Mouse (Mus musculus) 416B (cell line): Measurements from ENCODE around the gene Rai1.

Source experiments
- DNase-seq: peaks from one replicate; pipeline ENCODE4 v3.0.0; 2011; ENCODE audit warnings: low read depth

Rai1 gene

GRCm38 (mm10) chr11:60127863-60128512 is 23.2 kb downstream of the Rai1 start:
- DNase-seq = no peak

DNA sequence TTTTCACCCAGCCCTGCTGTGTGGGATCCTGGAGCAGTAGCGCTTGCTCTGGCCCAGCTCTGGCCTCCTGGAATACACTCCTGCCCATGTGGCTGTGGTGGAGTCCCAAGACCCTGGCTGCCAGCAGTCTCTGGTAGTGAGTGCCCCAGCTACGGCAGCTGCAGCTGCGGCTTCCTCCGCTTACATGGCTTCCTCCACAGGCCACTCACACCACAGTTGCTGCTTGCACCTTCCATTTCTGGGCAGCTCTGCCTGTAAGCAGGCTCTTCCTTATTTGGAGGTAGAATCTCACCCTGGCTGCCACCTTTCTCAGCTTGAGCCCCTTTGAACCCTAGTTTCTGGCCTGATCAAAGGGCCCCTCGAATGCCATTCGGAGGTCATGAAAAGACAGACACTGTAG is 25.7 kb downstream of the Rai1 start:
- peak; percentile 72 for DNase-seq

DNA sequence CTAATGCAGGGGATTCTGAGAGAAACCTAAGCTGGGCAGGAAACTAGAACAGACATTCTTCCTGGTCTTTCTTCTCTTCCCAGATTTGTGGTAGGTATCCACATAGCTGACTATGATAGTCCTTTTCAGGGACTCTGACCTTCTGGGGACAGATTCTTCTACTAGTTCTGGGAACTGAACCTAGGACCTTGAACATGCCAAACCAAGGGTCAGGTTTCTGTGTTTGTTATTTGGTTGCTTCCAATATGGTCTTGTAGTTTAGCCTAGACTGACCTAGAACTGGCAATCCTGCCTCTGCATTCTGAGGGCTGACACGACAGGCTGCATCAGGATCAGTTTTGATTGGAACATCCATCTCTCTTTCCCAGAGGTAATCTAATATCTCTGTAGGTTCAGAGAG is 27.2 kb downstream of the Rai1 start:
- DNase-seq = no peak

DNA sequence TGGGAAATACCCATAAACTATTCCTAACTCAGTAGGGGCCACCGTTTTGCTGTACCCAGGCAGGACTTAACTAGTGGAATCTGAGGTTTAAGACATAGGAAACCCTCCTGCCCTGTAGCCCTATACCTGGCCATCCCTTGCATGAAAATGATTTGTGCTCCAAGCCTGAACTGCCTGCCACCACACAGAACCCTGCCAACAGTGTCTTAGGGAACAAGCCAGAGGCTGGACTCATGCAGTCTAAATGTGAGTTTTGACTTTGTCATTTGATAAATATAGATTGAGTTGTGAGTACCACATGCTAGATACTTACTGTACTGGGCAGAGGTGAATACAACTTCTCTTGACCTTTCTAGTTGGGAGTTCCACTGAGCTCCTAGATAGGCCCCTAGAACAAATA is 31.7 kb downstream of the Rai1 start:
- DNase-seq = no peak

DNA sequence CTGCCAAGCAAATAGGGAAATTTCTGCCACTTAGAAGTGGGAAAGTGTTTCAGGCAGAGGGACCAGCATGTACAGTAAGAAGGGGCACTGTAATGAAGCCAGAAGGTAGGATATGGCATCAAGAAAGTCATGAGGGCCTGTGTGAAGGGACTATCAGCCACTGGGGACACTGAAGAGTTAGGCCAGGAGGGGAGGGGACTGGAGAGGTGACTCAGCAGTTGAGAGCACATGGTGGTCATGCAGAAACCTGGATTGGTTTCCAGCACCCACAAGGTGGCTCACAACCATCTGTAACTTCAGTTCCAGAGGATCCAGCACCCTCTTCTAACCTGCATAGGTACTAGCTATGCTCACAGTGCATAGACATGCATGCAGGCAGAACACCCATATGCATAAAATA is 32.4 kb downstream of the Rai1 start:
- peak; percentile 69 for DNase-seq

DNA sequence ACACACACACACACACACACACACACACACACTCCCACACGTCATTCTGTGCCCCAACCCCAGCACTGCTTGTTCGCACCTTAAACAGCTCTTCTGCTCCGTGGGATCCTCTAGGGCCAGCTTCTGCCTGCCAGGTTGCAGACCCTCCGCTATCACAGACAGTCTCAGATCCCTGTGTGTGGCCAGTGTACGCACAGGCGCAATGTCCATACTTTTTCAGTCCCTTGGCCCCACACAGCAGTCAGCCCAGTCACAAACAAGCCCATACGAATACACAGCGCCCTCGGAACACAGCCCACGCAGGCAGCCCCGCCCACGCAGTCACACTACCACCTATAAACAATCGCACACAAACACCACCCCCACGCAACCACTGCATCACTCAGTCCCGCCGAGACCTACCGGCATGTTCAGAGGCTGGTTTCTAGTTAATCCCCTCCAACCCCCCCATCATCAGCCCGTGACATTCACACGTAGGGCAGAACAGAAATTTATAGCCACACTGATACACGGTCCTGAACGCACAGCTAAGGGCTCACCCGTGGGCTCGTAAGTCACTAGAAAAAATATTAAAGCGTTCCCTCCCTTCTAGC is 34.4 kb downstream of the Rai1 start:
- DNase-seq = no peak

DNA sequence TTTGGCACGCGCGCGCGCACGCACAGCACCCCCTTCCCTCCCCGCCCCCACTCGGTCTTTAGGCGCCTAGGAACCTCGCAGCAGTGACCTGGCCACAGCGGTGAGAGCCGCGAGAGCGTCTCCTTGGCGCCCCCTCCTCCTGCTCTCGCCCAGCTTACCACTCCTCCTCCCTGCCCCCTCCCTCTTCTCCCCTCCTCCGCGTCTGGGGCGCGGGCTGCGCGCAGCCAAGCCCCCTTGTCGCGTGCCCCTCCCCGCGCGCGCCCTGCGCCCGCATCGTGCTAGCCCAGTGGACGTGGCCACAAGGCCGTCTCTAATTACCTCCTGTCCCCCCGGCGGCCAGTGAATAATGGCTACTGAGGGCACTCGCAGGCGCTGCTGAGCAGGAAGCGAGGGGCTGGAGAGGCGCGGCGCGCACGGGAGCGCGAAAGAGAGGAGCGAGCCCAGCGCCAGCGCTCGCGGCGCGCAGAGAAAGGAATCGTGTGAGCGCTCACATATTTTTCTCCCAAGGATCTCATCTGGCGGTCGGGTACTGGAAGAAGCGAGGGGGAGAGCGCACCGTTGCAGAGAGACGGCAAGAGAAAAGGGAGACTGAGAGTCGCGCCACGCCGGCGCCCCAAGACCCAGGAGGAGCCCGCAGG is 35.0 kb downstream of the Rai1 start:
- DNase-seq = no peak

DNA sequence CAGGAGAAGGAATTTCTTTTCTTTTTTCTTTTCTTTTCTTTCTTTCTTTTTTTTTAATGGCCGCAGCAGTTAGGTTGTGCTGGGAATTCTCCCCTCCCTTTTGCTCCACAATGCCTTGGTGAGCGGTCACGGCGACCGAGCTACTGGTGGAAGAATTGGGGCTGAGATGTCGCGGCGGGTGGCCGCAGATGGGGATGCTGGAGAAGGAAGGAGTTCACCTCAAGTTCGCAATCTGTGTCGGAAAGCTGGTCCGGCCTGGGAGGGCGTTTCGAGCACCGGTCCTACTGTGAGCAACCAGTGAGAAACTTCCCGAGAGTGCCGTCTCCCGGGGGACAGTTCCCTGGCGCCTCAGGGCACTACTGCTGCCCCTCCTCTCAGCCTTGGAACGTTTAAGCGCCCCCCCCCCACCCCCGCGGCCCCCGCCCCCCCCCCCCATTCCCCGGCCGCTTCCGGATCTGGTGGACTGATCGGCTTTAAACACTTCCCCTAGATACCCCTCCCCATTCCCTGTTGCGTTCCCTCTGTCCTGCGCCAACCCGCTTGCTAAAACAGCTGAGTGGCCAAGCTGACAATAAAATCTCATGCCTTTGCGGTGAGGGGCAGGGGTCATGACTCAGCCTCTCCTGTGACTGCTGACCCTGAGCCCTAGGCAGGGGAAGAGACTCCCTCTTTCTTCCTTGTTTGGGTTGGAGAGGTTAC is 35.9 kb downstream of the Rai1 start:
- DNase-seq = peak; percentile 55

GRCm38 (mm10) chr11:60141285-60141608 is 36.4 kb downstream of the Rai1 start:
- no peak for DNase-seq

GRCm38 (mm10) chr11:60143086-60143485 is 38.3 kb downstream of the Rai1 start:
- DNase-seq = peak; percentile 91

GRCm38 (mm10) chr11:60146170-60146569 is 41.4 kb downstream of the Rai1 start:
- no peak for DNase-seq

DNA sequence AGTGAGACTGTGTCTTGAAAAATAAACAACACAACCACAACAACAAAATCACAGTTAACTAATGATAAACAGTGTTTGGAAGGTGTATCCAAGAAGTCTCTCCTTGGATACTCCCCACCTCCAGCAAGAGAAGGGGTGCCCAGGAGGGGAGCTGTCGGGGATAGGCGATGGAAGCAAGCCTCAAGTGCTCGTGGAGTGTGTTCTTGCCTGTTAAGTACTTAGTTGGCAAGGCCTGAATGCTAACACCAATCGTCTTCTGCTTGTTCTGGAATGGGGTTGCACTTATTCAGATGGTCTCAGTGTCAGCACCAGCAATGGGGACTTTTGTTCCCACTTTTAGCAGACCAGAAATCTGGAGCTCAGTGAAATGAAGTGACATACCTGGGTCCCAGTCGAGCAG is 43.8 kb downstream of the Rai1 start:
- no peak for DNase-seq

DNA sequence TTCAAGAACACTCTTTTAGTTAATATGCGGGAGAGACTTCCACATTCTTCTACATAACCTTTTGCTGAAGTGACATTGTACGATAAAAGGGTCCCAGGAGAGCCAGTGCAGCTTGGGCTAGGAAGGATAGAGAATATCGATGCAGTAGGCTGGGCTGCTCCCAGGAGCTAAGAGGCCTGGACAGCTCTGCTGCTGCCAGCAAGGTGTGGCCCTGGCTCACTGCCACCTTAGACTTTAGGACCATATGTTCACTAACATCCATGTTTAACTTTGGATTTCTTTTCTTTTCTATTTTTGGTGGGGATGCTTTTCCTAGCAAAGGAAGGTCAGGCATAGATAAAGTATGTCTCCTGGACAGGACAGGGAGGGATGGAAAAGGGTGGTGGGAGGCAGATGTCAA is 44.3 kb downstream of the Rai1 start:
- no peak for DNase-seq

GRCm38 (mm10) chr11:60150677-60151076 is 45.9 kb downstream of the Rai1 start:
- DNase-seq = no peak

- DNase-seq = no peak
Measured at GRCm38 (mm10) chr11:60152339-60152738, 47.5 kb downstream of the Rai1 start.

GRCm38 (mm10) chr11:60153936-60154335 is 49.1 kb downstream of the Rai1 start:
- DNase-seq = peak; percentile 23

DNA sequence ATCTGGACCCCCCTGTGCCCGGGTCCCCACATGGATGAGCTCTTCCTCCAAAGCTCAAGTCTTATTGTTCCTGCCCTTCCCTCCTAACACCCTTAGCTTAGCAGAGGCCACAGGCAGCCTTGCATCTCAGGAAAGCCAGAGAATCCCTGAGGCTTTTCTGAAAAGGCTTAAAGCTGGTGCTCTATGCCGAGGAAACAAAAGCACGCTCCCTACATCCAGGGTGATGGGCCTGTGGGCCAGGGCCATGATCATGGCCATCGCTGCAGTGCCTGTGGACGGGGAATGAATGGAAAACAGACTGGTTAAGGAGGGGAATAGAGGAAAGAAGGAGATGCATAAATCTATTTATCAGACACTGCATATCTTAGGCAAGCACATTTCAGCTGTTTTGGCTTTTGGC is 50.9 kb downstream of the Rai1 start:
- no peak for DNase-seq

- no peak for DNase-seq
Measured at GRCm38 (mm10) chr11:60158271-60158670, 53.5 kb downstream of the Rai1 start.

DNA sequence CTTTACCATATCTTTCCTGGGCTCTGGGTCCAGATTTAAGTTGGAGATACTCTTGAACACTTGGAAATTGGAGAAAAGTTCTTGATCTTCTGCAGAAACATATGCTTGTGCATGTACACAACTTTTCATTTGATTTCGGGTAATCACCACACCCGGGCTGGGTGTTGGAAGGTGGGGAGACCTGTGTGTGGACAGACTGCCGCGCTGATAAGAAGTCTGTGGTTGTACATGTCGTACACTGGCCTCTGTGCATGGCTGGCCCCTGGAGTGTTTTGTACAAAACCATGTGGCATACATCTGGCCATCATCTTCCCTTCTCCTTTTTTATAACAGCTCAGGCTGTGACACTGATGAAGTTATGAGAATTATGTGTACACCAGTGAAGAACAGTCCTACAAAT is 55.1 kb downstream of the Rai1 start:
- no peak for DNase-seq

GRCm38 (mm10) chr11:60160454-60161114 is 55.8 kb downstream of the Rai1 start:
- no peak for DNase-seq

DNA sequence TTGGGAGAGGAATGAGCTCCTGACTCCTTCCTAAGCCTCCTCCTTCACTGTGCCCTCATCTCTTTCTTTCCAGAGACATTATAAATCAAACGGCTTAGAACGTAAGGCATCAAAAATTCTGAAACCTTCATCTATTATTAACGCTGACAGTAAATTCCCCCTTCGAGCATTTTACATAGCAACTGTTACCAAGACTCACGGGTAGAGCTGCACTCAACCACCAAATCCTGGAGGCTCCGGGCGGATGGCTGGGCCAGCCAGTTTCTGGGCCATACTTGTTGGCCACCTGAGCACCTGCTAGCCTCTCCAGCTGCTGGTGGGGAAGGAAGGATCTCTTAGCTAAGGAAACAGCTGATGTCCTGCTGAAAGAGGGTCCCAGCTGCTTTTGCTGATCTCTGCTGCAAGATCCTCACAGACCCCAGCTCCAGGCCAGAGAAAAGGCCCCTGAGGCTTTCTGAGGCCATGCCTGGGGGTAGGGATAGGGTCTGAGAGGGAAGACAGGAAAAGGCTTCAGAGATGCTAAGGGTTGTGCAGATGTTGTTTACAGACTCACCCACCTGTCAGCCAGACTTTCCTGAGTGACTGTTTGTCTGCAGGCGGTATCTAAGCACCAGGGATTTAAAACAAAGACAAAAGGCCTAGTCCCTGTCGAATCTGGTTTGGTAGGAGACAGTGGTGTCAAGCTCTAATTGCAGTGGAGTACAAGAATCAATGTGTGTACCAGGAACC is 56.5 kb downstream of the Rai1 start:
- DNase-seq = no peak

- DNase-seq = no peak
Measured at GRCm38 (mm10) chr11:60162547-60162946, 57.7 kb downstream of the Rai1 start.
